Mouse (Mus musculus): ENCODE measurements at regions not wholly inside any gene's neighbourhood (a gene's known extent, or its start where the extent isn't known, plus 50 kb on each side); places are given as distances from the start of the nearest gene placed in this dataset.

DNA sequence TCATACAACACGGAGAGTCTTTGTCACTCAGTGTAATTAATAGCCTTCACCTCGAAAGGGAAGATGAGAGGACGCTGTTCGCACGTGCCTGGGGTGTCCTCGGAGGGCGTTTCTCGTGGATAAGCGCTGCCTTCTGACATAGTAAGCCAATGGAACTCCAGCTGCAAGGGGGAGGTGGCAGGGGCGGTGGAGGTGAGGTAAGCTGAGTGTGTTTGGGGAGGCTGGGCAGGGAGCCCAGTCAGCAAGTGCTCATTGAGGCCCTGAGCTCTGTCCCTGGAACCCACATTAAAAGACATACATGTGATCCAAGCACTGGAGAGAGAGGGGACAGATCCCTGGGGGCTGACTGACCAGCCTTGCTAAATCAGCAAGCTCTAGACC, 234.1 kb downstream of the Setd4 start:
- 48% methylated on average over 10 of the region's 10 CpGs for WGBS
- ATAC-seq (peak; percentile 81), DNase-seq (ENCODE audit: low spot score) (peak; percentile 55)
- Histone ChIP-seq H3K9me3 (ENCODE audit: low read length) (no peaks in the 10 kb centered on the region), H3K4me2 (replicated peaks; ENCODE audit: low read depth, low read length) (0 out of 2 replicates have a peak overlapping the region, but pooled peaks have one; percentile 22), H3K4me3 (ENCODE audit: low read depth, low read length) (no peak overlapping the region), H3K27me3 (replicated peaks; ENCODE audit: insufficient read depth, low read length) (no peaks in the 10 kb centered on the region), H3K27ac (ENCODE audit: low read length) (no peak overlapping the region), H3K36me3 (ENCODE audit: insufficient read depth, low read length) (no peaks in the 10 kb centered on the region), H3K4me1 (ENCODE audit: insufficient read depth, low read depth, low read length) (peaks cover 2% of the 10 kb centered on the region; the same call in 1 of the 2 replicates), H3K9ac (replicated peaks; ENCODE audit: low read depth) (no peak overlapping the region)
- TF ChIP-seq CTCF (IDR thresholded peaks at IDR 0.05), result no peak
- no peak for TF ChIP-seq EP300 (IDR thresholded peaks at IDR 0.05)

DNA sequence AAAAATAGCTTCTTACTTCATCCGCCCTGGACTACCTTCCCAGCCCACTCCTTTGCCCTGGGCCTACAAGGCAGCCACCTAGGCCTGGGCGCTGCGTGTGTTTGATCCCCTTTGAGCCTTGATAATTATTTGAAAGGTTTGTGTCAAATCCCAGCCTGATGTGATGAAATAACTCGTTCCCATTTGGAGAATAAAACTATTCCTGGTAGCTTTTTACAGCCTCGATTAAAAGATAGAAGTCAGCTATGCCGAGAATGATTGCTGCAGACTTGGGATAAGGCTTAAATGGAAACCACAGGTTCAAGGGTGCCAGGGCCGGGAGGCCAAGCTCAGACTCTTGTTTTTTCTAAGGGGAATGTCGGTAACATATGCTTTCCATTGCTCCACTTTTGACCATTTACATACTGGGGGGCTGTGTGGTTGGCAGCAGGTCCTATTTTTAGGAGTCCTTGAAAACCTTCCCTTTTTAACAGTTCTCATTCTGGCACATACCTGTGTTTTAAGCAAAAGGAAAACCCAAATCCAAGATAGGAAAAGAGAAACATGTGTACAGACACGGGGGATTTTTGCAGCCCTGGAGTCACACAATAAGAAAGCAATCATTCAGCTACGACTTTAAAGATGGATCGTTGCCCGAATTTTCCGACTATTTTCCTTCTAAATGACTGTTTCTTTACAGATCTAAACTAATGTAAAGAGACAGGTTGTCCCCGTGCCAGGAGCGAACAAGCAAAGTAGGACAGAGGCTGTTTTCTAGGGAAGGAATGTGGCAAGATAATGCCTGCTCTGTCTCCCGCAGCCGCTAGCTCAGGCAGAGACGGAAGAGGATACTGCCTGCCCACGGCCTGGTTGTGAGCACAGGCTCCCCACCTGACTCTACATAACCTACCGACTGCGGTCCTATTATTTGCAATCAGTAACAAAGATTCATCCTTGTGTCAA, 234.8 kb downstream of the Setd4 start:
- Histone ChIP-seq H3K4me1 (ENCODE audit: insufficient read depth, low read depth, low read length) (peaks cover 2% of the 10 kb centered on the region; the same call in 1 of the 2 replicates), H3K9me3 (ENCODE audit: low read length) (no peaks in the 10 kb centered on the region), H3K27ac (ENCODE audit: low read length) (no peak overlapping the region), H3K36me3 (ENCODE audit: insufficient read depth, low read length) (no peaks in the 10 kb centered on the region), H3K9ac (replicated peaks; ENCODE audit: low read depth) (no peak overlapping the region), H3K4me3 (ENCODE audit: low read depth, low read length) (no peak overlapping the region), H3K4me2 (replicated peaks; ENCODE audit: low read depth, low read length) (0 out of 2 replicates have a peak overlapping the region, but pooled peaks have one; percentile 22), H3K27me3 (replicated peaks; ENCODE audit: insufficient read depth, low read length) (no peaks in the 10 kb centered on the region)
- WGBS, result 42% methylated on average over 21 of the region's 21 CpGs
- ATAC-seq (peak; percentile 52), DNase-seq (ENCODE audit: low spot score) (peak; percentile 39)
- TF ChIP-seq CTCF (IDR thresholded peaks at IDR 0.05) (no peak), EP300 (IDR thresholded peaks at IDR 0.05) (no peak)

DNA sequence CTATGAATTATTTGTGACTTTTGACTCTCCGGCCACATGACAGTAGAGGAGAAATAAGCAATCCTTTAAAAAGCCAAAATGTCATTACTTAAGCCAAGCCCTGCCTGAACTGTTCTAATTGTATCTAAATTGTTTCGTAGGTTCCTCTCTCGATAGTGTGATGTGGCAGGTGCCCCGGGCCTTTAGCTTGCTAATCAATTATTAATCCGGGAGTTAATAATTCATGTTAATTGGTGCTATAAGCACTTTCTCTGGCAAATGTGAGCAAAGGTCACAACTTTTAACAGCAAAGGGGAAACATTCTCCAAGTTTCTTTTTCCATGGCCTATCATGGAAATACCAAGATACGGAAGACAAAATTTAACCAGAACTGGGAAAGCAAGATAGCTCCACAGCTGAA, 235.9 kb downstream of the Setd4 start:
- no peak for DNase-seq (ENCODE audit: low spot score)
- Histone ChIP-seq H3K4me2 (replicated peaks; ENCODE audit: low read depth, low read length) (no peak overlapping the region), H3K4me1 (ENCODE audit: insufficient read depth, low read depth, low read length) (peaks cover 2% of the 10 kb centered on the region; the same call in 1 of the 2 replicates), H3K27me3 (replicated peaks; ENCODE audit: insufficient read depth, low read length) (no peaks in the 10 kb centered on the region), H3K9me3 (ENCODE audit: low read length) (no peaks in the 10 kb centered on the region), H3K9ac (replicated peaks; ENCODE audit: low read depth) (no peak overlapping the region), H3K36me3 (ENCODE audit: insufficient read depth, low read length) (no peaks in the 10 kb centered on the region), H3K27ac (ENCODE audit: low read length) (no peak overlapping the region), H3K4me3 (ENCODE audit: low read depth, low read length) (no peak overlapping the region)
- WGBS, result 86% methylated on average over 6 of the region's 6 CpGs
- TF ChIP-seq EP300 (IDR thresholded peaks at IDR 0.05) (no peak), CTCF (IDR thresholded peaks at IDR 0.05) (no peak)
- ATAC-seq, result no peak

DNA sequence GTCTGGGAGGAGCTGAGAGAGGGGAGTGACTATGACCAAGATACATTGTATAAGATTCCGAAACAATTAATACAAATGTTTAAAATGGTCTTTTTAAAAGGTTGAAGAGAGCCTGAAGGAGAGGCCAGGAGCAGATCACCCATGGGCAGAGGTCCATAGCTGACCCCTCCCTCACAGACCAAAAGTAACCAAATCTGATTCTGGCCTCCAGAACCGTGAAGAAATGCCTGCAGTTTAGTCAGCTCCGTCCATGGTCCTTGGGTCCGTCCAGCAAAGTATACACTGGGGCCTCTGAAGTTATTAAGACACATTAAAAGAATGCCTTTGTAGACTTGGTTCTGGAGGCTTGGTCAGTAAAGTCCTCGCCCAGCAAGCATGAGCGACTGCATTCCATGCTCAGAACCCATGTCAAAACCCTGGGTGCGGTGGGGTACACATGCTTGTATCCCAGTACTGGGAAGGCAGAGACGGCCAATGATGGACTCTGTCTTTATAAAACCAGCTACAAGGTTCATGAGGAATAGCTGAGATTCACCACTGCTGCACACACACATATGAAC, 236.5 kb downstream of the Setd4 start:
- no peak overlapping the region for H3K4me3 ChIP-seq (ENCODE audit: low read depth, low read length)
- no peak for TF ChIP-seq CTCF (IDR thresholded peaks at IDR 0.05)
- TF ChIP-seq EP300 (IDR thresholded peaks at IDR 0.05), result no peak
- ATAC-seq (no peak), DNase-seq (ENCODE audit: low spot score) (no peak)
- no peaks in the 10 kb centered on the region for H3K27me3 ChIP-seq (replicated peaks; ENCODE audit: insufficient read depth, low read length)
- H3K9me3 ChIP-seq (ENCODE audit: low read length), result no peaks in the 10 kb centered on the region
- no peaks in the 10 kb centered on the region for H3K36me3 ChIP-seq (ENCODE audit: insufficient read depth, low read length)
- WGBS, result 84% methylated on average over 8 of the region's 8 CpGs
- no peak overlapping the region for H3K4me2 ChIP-seq (replicated peaks; ENCODE audit: low read depth, low read length)
- peaks cover 2% of the 10 kb centered on the region; the same call in 1 of the 2 replicates for H3K4me1 ChIP-seq (ENCODE audit: insufficient read depth, low read depth, low read length)
- no peak overlapping the region for H3K27ac ChIP-seq (ENCODE audit: low read length)
- no peak overlapping the region for H3K9ac ChIP-seq (replicated peaks; ENCODE audit: low read depth)

DNA sequence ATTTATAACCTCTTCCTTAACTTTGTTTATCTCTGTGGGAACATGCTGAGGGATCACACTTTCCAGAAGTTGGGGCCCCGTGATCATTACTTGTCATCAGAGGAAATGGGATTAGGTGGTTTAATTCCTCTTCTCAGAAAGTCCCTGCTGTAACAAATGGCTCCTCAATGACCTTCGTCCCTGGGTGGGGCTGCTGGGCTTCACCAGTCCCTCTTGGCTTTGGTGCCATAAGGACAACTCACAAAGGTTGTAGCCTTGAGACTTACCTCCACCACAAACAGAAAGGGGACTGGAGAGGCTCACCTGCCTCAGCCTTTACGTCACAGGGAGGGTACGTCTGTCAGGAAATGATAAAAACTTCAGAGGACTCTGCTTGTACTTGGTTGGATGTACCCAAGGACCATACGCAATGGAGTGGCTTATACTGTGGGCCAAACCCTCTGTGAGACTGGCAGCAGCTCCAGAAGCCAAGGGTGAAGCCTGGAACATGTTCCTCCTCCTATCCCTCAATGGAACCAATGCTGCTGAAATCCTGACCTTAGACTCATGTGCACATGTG, 237.4 kb downstream of the Setd4 start:
- no peak overlapping the region for H3K4me2 ChIP-seq (replicated peaks; ENCODE audit: low read depth, low read length)
- DNase-seq (ENCODE audit: low spot score) (no peak), ATAC-seq (no peak)
- H3K9me3 ChIP-seq (ENCODE audit: low read length), result no peaks in the 10 kb centered on the region
- TF ChIP-seq EP300 (IDR thresholded peaks at IDR 0.05) (no peak), CTCF (IDR thresholded peaks at IDR 0.05) (no peak)
- no peak overlapping the region for H3K9ac ChIP-seq (replicated peaks; ENCODE audit: low read depth)
- H3K36me3 ChIP-seq (ENCODE audit: insufficient read depth, low read length), result no peaks in the 10 kb centered on the region
- H3K4me1 ChIP-seq (ENCODE audit: insufficient read depth, low read depth, low read length), result peaks cover 2% of the 10 kb centered on the region; the same call in 1 of the 2 replicates
- no peak overlapping the region for H3K27ac ChIP-seq (ENCODE audit: low read length)
- 61% methylated on average over 5 of the region's 5 CpGs for WGBS
- no peak overlapping the region for H3K4me3 ChIP-seq (ENCODE audit: low read depth, low read length)
- H3K27me3 ChIP-seq (replicated peaks; ENCODE audit: insufficient read depth, low read length), result no peaks in the 10 kb centered on the region

DNA sequence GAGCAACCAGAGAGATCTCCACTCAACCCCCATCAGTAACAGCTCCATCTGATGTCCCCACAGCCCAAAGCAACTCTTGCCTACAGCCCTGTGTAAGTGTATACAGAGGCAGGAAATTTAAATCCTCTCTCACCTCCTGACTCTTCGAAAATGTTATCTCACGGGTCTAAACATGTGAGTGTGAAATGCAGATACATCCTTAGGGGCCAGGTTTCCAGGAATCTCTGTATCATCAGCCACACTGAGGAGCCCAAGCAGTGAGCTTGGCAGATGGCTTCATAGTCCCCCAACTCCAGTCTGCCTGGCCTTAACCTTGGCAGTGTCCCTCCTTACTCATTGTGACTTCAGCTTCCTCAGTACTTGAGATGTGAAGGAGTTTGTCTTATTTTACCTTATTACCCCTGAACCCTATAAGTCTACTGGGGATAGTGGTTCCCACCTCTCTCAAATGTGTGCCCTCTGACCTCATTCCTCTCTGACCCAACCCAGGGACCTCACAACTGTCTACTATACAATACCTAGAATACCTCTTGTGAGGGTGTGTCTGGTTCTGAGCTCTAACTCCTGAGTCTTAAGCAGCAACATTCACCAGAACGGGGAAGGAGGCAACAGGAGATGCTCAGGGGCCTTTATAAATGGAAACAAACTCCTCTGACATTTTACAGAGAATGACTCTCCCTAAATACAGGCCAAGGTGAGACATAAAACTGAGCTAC, 238.5 kb downstream of the Setd4 start:
- Histone ChIP-seq H3K9ac (replicated peaks; ENCODE audit: low read depth) (no peak overlapping the region), H3K27me3 (replicated peaks; ENCODE audit: insufficient read depth, low read length) (no peaks in the 10 kb centered on the region), H3K4me1 (ENCODE audit: insufficient read depth, low read depth, low read length) (peaks cover 2% of the 10 kb centered on the region; the same call in 1 of the 2 replicates), H3K9me3 (ENCODE audit: low read length) (no peaks in the 10 kb centered on the region), H3K4me3 (ENCODE audit: low read depth, low read length) (no peak overlapping the region), H3K36me3 (ENCODE audit: insufficient read depth, low read length) (no peaks in the 10 kb centered on the region), H3K27ac (ENCODE audit: low read length) (no peak overlapping the region), H3K4me2 (replicated peaks; ENCODE audit: low read depth, low read length) (no peak overlapping the region)
- DNase-seq (ENCODE audit: low spot score) (no peak), ATAC-seq (no peak)
- no peak for TF ChIP-seq EP300 (IDR thresholded peaks at IDR 0.05)
- TF ChIP-seq CTCF (IDR thresholded peaks at IDR 0.05), result no peak
- WGBS, result 46% methylated on average over 3 of the region's 3 CpGs

Data from lung, postnatal 0 days (tissue).